Mouse (Mus musculus) MEL-GATA-1-ER (cell line): ENCODE measurements around the gene Nf1.

Experiments
- DNase-seq: peaks from one replicate; pipeline ENCODE4 v3.0.0-alpha.2; 2012; ENCODE audit warnings: low read depth; ENCODE audit errors: extremely low read depth

Nf1 gene

DNA sequence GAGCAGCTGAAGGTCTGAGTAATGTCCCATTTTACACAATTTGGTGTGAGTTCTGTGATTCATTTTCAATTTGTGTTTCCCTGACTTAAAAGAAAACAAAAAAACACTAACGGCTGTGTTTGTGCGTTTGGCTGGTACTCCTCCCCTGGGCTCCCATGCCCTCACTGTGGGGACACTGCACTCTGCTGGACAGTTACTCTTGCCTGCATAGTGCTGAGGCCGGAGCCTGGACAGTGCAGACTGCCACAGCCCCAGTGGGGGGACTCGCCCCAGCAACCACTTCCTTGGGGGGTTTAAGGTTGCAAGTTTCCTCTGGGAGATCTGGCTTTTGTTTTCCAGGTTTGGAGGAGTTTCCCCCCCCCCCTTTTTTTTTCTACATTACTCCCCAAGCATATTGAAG lies 241.2 kb downstream of the Nf1 start:
- no peak for DNase-seq

DNA sequence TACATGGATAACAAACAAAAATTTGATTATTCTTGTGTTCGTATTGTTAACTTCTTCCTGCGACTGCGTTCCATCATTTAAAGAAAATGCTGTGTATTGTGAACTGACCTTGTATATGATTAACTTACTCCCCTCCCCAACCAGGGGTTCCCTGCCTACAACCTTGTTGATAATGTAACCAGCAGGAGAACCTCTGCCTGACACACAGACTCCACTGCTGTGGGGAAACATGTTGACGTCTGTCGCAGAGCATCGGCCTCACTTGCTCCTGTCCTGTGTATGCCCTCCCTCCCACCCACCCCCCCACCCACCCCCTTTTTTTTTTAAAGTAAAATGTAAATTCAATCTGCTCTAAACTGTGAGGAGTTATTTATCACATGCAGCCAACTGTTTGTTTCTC lies 241.8 kb downstream of the Nf1 start:
- no peak for DNase-seq

DNA sequence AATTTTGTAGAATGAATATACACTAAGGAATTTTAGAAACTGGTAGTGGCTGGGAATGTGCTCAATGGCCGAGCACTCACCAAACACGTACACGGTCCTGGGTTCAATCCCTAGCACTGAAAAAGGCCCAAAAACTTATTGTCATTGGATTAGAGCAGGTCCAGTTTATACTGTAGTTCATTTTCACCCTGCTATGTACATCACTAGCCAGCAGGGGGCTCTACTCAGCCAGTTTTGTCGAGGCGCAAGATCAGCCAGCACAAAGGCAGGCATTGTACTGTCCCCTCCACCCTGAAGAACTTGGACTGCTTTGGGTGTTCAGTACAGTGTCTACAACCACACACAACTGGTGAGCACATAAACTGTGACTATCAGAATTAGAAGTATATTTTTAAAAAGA lies 244.7 kb downstream of the Nf1 start:
- peak; percentile 21 for DNase-seq

- DNase-seq, result no peak
Observed at GRCm38 (mm10) chr11:79589317-79590075, 250.0 kb downstream of the Nf1 start.

GRCm38 (mm10) chr11:79590664-79591590 lies 251.4 kb downstream of the Nf1 start, which contains the start of gene Rab11fip4:
Rab11fip4 (plus strand) TSS chr11:79591212.
- DNase-seq, result no peak

- no peak for DNase-seq
Observed at GRCm38 (mm10) chr11:79591591-79591975, 252.1 kb downstream of the Nf1 start.

GRCm38 (mm10) chr11:79593495-79593894 lies 254.0 kb downstream of the Nf1 start:
- no peak for DNase-seq

GRCm38 (mm10) chr11:79610454-79610853 lies 271.0 kb downstream of the Nf1 start:
- no peak for DNase-seq

DNA sequence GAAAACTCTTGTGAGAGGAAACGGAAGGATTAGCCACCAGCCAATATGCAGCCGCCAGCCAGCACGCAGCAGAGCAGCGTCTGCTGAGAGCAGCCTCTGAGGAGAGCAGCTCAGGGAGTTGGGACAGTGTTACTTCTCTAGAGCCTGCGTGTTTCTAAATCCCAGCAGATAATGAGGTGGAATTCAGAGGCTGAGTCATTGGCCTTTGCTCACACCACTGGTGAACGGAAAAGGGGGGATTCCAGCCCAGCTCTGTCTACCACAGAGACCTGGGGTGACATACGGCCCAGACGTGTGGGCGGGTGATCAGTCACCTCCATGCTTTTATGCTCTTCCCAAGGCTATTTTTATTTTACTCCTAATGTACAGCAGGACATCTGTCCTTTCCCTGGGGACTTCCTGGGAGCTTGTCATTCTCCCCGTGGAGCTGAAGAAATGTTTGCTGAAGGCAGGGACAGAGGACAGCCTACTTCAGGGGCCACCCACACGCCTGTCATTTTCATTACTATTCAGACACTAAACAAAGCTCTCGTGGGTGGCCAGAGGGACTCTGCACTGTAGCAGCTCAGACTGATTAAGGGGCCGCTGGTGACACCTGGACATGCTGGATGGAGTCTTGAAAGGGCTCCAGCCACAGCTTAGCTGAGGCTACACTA lies 271.6 kb downstream of the Nf1 start:
- DNase-seq, result no peak

- DNase-seq, result no peak
Observed at GRCm38 (mm10) chr11:79612046-79612600, 272.6 kb downstream of the Nf1 start.

DNA sequence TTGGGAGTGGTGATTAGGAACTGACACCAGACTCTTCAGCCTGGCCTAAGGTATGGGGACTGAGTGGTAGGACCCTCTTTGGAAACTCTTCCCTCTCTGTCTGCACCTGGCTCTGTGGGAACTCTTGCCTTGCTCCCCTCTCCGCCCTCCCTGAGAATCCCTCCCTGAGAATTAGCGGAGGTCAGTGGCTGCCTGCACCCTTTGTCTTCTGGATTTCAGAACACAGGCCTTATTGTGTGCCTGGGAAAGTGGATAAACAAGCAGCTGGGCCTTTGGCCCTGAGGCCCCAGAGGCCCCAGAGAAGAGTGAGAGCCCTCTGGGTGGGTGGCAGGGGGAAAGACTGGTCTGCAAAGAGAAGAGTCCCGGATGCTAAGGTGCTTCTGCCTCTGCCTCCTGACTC lies 273.6 kb downstream of the Nf1 start:
- DNase-seq, result no peak

- no peak for DNase-seq
Observed at GRCm38 (mm10) chr11:79613711-79614110, 274.2 kb downstream of the Nf1 start.

DNA sequence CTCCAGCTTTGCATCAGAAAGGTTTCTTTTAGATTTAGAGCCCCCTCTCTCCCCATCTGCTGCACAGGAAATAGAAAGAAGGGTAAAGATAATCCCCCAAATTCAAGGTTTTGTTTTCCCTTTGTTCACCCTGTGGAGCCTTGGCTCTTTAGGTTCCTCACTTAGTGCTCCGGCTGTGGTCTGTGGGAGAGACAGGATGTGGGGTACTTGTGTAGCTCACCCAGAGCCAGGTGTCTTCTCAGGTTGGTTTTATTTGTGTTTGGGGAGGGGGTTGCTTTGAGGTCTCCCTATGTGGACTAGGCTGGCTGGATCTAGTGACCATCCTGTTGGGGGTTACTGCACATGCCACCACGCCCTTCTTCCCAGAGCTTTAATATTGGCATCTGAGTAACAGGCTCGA lies 275.4 kb downstream of the Nf1 start:
- no peak for DNase-seq

DNA sequence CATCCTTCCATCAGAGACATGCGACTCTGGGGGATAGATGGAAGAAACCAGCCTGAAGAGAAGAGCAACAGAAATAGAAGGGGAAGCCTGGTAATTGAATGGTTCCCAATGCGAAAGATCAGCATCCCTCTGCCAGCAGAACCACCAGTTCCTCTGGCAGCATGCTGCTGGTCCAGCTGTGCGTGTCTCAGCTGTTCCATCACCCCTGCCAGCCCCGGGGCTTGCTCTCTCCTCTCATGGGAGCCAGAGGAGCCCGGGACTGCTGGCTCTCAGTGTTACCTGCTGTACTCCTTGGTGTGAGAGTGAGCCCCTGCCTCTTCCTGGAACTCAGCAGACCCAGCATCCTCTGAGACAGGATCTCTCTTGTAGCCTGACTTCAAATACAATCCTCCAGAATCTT lies 276.4 kb downstream of the Nf1 start:
- no peak for DNase-seq

DNA sequence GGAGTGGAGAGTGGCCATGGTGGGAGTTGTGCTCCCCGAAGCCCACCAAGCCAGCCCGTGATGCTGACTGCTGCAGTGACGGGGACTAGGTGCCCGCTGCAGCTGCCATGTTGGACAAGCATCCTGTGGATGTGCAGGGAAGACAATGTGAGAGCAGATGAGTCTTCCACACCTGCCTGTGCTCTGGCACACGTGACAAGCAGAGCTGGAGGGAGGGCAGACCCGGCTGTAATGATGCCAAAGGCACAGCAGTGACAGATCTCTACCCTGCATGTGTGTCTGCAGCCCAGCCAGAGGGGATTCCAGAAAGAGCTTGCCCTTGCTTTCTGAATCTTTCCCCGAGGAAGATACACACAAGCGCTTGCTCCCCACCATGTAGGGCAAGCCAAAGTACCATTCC lies 278.5 kb downstream of the Nf1 start:
- no peak for DNase-seq

DNA sequence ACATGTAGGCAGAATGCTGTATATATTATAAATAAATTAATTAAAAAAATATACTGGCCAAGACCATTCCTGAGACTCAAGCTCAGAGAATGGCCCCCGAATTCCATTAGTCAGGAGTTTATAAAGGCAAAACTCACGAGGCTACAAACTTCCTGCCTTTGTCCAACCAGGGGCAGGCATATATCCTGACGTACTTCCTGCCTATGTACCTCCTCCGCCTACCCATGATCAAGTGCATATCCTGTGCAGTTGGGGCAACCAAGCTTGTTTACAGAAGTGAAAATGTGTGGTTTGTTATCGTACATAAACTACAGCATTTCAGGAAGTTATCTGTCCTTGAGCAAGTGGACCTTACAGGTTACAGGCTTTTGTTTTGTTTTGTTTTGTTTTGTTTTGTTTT lies 283.5 kb downstream of the Nf1 start:
- peak; percentile 91 for DNase-seq

- no peak for DNase-seq
Observed at GRCm38 (mm10) chr11:79624801-79625302, 285.4 kb downstream of the Nf1 start.

DNA sequence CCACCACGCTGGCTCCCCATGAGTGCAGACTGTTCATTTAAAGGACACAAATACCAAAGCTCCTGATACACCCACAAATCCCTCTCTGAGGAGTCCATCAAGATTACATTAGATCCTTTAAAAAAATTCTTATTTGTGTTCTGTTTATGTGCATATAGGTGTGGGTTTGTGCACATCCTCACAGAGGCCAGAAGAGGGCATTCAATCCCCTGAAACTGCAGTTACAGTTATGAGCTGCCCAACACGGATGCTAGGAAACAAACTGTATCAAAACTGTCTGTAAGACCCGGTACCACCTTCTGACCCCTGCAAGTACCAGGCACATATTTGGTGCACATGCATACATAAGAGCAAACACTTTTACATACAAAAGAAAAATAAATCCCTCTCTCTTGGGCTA lies 289.2 kb downstream of the Nf1 start:
- no peak for DNase-seq

- no peak for DNase-seq
Observed at GRCm38 (mm10) chr11:79629752-79630374, 290.4 kb downstream of the Nf1 start.

- no peak for DNase-seq
Observed at GRCm38 (mm10) chr11:79630521-79630920, 291.0 kb downstream of the Nf1 start.
